Mouse (Mus musculus) lung, adult 2 months (tissue): ENCODE measurements at regions not wholly inside any gene's neighbourhood (a gene's known extent, or its start where the extent isn't known, plus 50 kb on each side); places are given as distances from the start of the nearest gene placed in this dataset.

Source experiments
- CTCF ChIP-seq: fragments of 200-500 bp; IDR thresholded peaks from 2 replicates; pipeline ENCODE4 v1.5.1; 2011; ENCODE audit warnings: mild to moderate bottlenecking, low read length, control low read depth; ENCODE audit not compliant: insufficient read depth
- POLR2A ChIP-seq: fragments of 200-500 bp; IDR thresholded peaks from 2 replicates; pipeline ENCODE4 v1.6.1; 2011; ENCODE audit warnings: low read depth, mild to moderate bottlenecking, control low read depth, low read length, borderline replicate concordance; ENCODE audit errors: extremely low read depth

DNA sequence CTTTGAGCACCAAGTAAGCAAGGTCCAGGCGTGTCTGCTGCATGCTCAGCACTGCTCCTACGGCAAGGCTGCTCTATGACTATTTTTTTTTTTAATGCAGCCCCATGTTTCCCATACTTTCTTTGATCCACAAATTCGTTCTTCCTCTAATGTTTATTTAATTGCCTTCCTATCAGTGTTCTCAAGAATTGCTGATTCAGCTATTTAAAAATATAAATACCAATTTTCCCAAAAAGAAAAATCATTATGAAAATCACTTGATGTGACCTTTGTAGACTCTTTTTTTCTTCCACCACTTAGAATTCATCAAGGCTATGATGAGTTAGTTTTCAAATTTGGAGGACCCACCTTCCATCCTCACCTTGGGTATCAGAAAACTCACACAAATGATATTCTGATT is 208.5 kb upstream of the Nabp1 start:
- TF ChIP-seq CTCF (no peak), POLR2A (no peak)
